Mouse (Mus musculus) cerebellum, adult 18-20 months (tissue): Measurements from ENCODE around the gene Pdzd9.

Experiments
- DNase-seq, 2 experiments: peaks; one replicate each; pipeline ENCODE4 v3.0.0; 2021

The Pdzd9 gene

GRCm38 (mm10) chr7:120634711-120635361 is 35.3 kb downstream of the Pdzd9 start, which contains the start of gene Uqcrc2:
Gene Uqcrc2 (plus strand): TSS chr7:120635176.
- DNase-seq: peak; percentile 87 to 88

DNA sequence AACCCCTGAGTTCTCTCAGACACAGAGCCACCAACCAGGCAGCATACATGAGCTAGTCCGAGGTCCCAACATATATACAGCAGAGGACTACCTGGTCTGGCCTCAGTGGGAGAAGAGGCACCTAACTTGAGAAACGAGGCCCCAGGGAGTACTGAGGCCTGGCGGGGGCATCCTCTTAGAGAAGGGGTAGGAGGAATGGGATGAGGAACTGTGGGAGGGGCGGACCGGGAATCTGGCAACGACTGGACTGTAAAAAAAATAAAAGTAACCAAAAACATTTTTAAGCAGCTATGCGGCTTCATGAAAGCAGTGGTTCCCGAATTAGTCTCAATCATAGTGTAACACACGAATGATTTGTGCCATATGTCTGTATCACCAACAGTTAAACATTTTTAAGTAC is 35.8 kb downstream of the Pdzd9 start:
- no peak for DNase-seq

- DNase-seq: peak in 1 of 2 experiments; percentile 14
These were observed 37.6 kb downstream of the Pdzd9 start for GRCm38 (mm10) chr7:120632518-120632917.

GRCm38 (mm10) chr7:120620841-120621240 is 49.3 kb downstream of the Pdzd9 start:
- DNase-seq: no peak

- no peak for DNase-seq
These were observed 49.9 kb downstream of the Pdzd9 start for GRCm38 (mm10) chr7:120620075-120620771.
